8 mouse cellular contexts compared by ENCODE assay signal in the genomic region with DNA sequence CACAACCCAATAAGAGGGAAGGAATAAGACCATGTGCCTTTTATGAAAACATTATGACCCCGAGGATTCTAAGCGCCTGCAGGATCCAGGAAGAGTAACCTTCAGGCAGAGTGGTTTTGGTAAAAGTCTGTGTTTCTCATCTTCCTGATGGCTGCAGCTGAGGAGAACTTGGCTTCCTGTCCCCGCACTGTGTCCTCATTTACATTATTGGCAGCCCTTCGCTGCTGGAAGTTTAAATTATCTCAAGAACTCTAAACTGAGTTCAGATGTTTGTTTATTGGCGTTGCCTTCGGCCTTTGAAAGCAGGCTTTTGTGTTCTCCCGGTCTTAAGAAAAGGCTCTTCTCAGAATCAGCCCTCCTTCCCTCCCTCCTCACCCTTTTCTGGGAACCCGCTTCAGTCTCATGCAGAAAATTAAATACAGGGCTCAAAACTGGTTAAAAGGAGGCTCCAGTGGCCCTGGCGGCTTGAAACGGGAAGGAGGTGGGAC.
DNase-seq lines count a peak whose midpoint lies in the region; ATAC-seq and TF ChIP-seq lines count a peak whose summit lies in the region.

No protein-coding gene starts in this region.

- DNase-seq in liver, adult 2 months (ENCODE audit: extremely low read depth, low read depth, low spot score): no peak
- no peak for DNase-seq in liver
- no peak for DNase-seq in intestine, embryonic 14.5 days (ENCODE audit: low spot score)
- DNase-seq in testis, postnatal 14 days (ENCODE audit: low spot score): no peak
- no peak for DNase-seq in right cerebral cortex, adult 18-20 months
- DNase-seq in layer of hippocampus, adult 9-10 months (ENCODE audit: low spot score): no peak

- H3K79me2 ChIP-seq in liver, adult 2 months (ENCODE audit: control insufficient read depth, insufficient read depth, low read length): no peaks in the 10 kb centered on the region

- H3K4me3 ChIP-seq in liver, adult 2 months (ENCODE audit: insufficient read depth, low read depth, low read length): no peak overlapping the region
- H3K4me3 ChIP-seq in embryonic facial prominence, embryonic 15.5 days (replicated peaks): peak overlapping the region; percentile 48
- H3K4me3 ChIP-seq in intestine, embryonic 14.5 days (ENCODE audit: low read depth, low read length): peak overlapping the region; percentile 41
- peak overlapping the region; percentile 58 for H3K4me3 ChIP-seq in neural tube, embryonic 12.5 days

- H3K27ac ChIP-seq in liver, adult 2 months (replicated peaks; ENCODE audit: insufficient read depth, low read depth, low read length): 0 out of 2 replicates have a peak overlapping the region, but pooled peaks have one; percentile 7
- peak overlapping the region; percentile 85 for H3K27ac ChIP-seq in embryonic facial prominence, embryonic 15.5 days (replicated peaks)
- H3K27ac ChIP-seq in intestine, embryonic 14.5 days (ENCODE audit: low read depth): peak overlapping the region; percentile 10; the same call in 1 of the 2 replicates
- H3K27ac ChIP-seq in neural tube, embryonic 12.5 days: 0 out of 2 replicates have a peak overlapping the region, but pooled peaks have one; percentile 46

- no peaks in the 10 kb centered on the region for H3K36me3 ChIP-seq in liver, adult 2 months (ENCODE audit: control insufficient read depth, insufficient read depth, low read length)
- no peaks in the 10 kb centered on the region for H3K36me3 ChIP-seq in embryonic facial prominence, embryonic 15.5 days
- H3K36me3 ChIP-seq in intestine, embryonic 14.5 days (ENCODE audit: control insufficient read depth, insufficient read depth, low read length): no peaks in the 10 kb centered on the region
- H3K36me3 ChIP-seq in neural tube, embryonic 12.5 days: no peaks in the 10 kb centered on the region

- no peaks in the 10 kb centered on the region for H3K27me3 ChIP-seq in liver, adult 2 months (ENCODE audit: control insufficient read depth, insufficient read depth, low read length)
- no peaks in the 10 kb centered on the region for H3K27me3 ChIP-seq in embryonic facial prominence, embryonic 15.5 days
- H3K27me3 ChIP-seq in intestine, embryonic 14.5 days (replicated peaks; ENCODE audit: control insufficient read depth, insufficient read depth, low read length): 0 out of 2 replicates have a peak, but pooled peaks cover 4% of the 10 kb centered on the region
- no peaks in the 10 kb centered on the region for H3K27me3 ChIP-seq in neural tube, embryonic 12.5 days (replicated peaks)

- WGBS in liver, adult 2 months: 19% methylated on average over 10 of the region's 10 CpGs
- 4% methylated on average over 10 of the region's 10 CpGs for WGBS in embryonic facial prominence, embryonic 15.5 days
- WGBS in intestine, embryonic 14.5 days: 6% methylated on average over 10 of the region's 10 CpGs
- WGBS in neural tube, embryonic 12.5 days: 2% methylated on average over 10 of the region's 10 CpGs

- TF ChIP-seq CTCF in liver, adult 2 months (IDR thresholded peaks at IDR 0.05; ENCODE audit: low read depth, low read length): no peak

- H3K9ac ChIP-seq in liver, adult 2 months (ENCODE audit: low read depth, low read length): no peak overlapping the region
- H3K9ac ChIP-seq in embryonic facial prominence, embryonic 15.5 days: peak overlapping the region; percentile 31; the same call in 1 of the 2 replicates
- no peak overlapping the region; the same call in 1 of the 2 replicates for H3K9ac ChIP-seq in intestine, embryonic 14.5 days (ENCODE audit: low read length)
- H3K9ac ChIP-seq in neural tube, embryonic 12.5 days: no peak overlapping the region

- H3K9me3 ChIP-seq in embryonic facial prominence, embryonic 15.5 days (replicated peaks): no peaks in the 10 kb centered on the region
- no peaks in the 10 kb centered on the region for H3K9me3 ChIP-seq in intestine, embryonic 14.5 days (ENCODE audit: control insufficient read depth, low read length)
- no peaks in the 10 kb centered on the region for H3K9me3 ChIP-seq in neural tube, embryonic 12.5 days

- ATAC-seq in embryonic facial prominence, embryonic 15.5 days (ENCODE audit: insufficient number of reproducible peaks, low FRiP score, low TSS enrichment, low read depth): peak; percentile 64
- no peak for ATAC-seq in intestine, embryonic 14.5 days (replicated peaks; ENCODE audit: low FRiP score, low TSS enrichment, low read depth)
- peak; percentile 30 for ATAC-seq in neural tube, embryonic 12.5 days (ENCODE audit: low FRiP score, low read depth)

- no peaks in the 10 kb centered on the region for H3K4me1 ChIP-seq in liver, adult 2 months (ENCODE audit: control insufficient read depth, insufficient read depth, low read length)
- peaks cover 24% of the 10 kb centered on the region for H3K4me1 ChIP-seq in embryonic facial prominence, embryonic 15.5 days
- H3K4me1 ChIP-seq in intestine, embryonic 14.5 days (replicated peaks; ENCODE audit: control insufficient read depth, insufficient read depth, low read length): peaks cover 5% of the 10 kb centered on the region; the same call in 1 of the 2 replicates
- peaks cover 26% of the 10 kb centered on the region for H3K4me1 ChIP-seq in neural tube, embryonic 12.5 days

- no peak for TF ChIP-seq POLR2A in liver, adult 2 months (IDR thresholded peaks at IDR 0.05; ENCODE audit: extremely low read depth, insufficient read depth, low read length)

- peak overlapping the region; percentile 78 for H3K4me2 ChIP-seq in embryonic facial prominence, embryonic 15.5 days (replicated peaks)
- peak overlapping the region; percentile 87 for H3K4me2 ChIP-seq in intestine, embryonic 14.5 days (ENCODE audit: low read length)
- H3K4me2 ChIP-seq in neural tube, embryonic 12.5 days (replicated peaks): peak overlapping the region; percentile 73

Comparison
In these comparisons a context has a peak if more than half of its experiments do, and no peak if none do; other contexts are left out.
1. H3K27ac ChIP-seq: peak in every context shown above with its lines; median percentile 85 in embryonic facial prominence, embryonic 15.5 days; 46 in neural tube, embryonic 12.5 days; 10 in intestine, embryonic 14.5 days; 7 in liver, adult 2 months.